Mouse (Mus musculus) B cell, adult 2 months (primary cell): ENCODE measurements around the gene Mael.

Experiments
- DNase-seq, 2 experiments: peaks; one replicate each; pipeline ENCODE4 v3.0.0; 2022

The Mael gene

GRCm38 (mm10) chr1:166204171-166204570, 34.4 kb downstream of the Mael start:
- no peak for DNase-seq

GRCm38 (mm10) chr1:166189821-166190220, 48.7 kb downstream of the Mael start:
- DNase-seq, result no peak

GRCm38 (mm10) chr1:166185357-166185756, 53.2 kb downstream of the Mael start:
- no peak for DNase-seq

GRCm38 (mm10) chr1:166184391-166185229, 53.9 kb downstream of the Mael start:
- no peak for DNase-seq

GRCm38 (mm10) chr1:166182952-166183627, 55.5 kb downstream of the Mael start:
- DNase-seq, result no peak

- no peak for DNase-seq
These were observed 57.0 kb downstream of the Mael start for GRCm38 (mm10) chr1:166181510-166181909.

- DNase-seq, result no peak
These were observed 64.9 kb downstream of the Mael start for GRCm38 (mm10) chr1:166173621-166174020.

DNA sequence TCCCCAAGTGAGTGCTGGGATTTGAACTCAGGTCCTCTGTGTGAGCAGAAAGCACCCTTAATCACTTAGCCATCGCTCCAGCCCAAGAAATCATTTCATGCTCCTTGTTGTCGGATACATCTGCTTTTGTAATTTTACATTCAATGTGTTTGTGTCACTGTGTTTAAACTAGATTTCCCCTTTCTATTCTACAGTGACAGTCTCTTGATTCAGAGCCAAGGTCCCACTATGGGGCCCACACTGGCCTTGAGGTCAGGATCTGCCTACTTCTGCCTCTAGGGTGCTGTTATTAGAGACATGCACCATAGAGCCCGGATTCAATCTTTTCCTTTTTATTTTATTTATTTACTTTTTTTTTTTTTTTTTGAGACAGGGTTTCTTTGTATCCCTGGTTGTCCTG, 65.6 kb downstream of the Mael start:
- DNase-seq, result no peak

DNA sequence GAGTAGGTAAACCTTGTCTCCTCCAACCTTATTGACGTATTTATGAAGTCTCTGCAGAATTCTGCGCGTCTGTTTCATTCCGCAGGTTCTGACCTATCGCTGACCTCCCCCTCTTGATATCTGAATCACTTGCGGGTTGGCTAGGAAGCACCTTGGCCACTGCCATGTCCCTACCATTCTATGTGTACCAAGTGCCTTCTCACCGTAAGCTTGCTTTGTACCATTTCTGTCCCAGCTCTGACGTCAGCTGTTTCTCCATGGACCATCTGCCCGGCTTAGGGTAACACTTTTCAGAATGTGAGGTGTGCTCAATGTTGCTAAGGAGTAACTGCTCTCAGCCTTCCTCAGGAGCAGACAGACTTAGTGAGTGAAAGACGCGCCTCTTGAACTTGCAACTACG, 67.7 kb downstream of the Mael start:
- DNase-seq, result no peak

GRCm38 (mm10) chr1:166169713-166170112, 68.8 kb downstream of the Mael start:
- DNase-seq, result no peak

GRCm38 (mm10) chr1:166168017-166168416, 70.5 kb downstream of the Mael start:
- no peak for DNase-seq

GRCm38 (mm10) chr1:166167405-166167804, 71.1 kb downstream of the Mael start:
- DNase-seq, result no peak

- no peak for DNase-seq
These were observed 73.4 kb downstream of the Mael start for GRCm38 (mm10) chr1:166165159-166165558.

GRCm38 (mm10) chr1:166164580-166164979, 74.0 kb downstream of the Mael start:
- DNase-seq, result no peak

GRCm38 (mm10) chr1:166160569-166161445, 77.7 kb downstream of the Mael start:
- peak; percentile 65 to 67 for DNase-seq

GRCm38 (mm10) chr1:166160111-166160510, 78.4 kb downstream of the Mael start:
- DNase-seq, result no peak

DNA sequence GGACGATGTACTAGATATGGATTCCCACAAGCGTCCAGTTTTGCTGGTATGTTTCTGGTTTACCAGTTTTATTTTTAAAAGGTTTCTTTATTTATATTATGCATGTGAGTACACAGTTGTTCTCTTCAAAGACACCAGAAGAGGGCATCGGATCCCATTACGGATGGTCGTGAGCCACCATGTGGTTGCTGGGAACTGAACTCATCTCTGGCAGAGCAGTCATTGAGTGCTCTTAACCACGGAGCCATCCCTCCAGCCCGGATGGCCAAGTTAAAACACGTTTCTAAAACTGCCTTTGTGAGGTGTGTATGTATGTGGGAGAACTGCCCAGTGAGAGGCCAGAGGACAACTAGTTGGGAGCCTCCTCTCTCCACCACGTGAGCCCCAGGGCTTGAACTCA, 79.9 kb downstream of the Mael start:
- no peak for DNase-seq

GRCm38 (mm10) chr1:166157712-166158111, 80.8 kb downstream of the Mael start:
- no peak for DNase-seq

GRCm38 (mm10) chr1:166155113-166155494, 83.4 kb downstream of the Mael start:
- DNase-seq, result no peak

DNA sequence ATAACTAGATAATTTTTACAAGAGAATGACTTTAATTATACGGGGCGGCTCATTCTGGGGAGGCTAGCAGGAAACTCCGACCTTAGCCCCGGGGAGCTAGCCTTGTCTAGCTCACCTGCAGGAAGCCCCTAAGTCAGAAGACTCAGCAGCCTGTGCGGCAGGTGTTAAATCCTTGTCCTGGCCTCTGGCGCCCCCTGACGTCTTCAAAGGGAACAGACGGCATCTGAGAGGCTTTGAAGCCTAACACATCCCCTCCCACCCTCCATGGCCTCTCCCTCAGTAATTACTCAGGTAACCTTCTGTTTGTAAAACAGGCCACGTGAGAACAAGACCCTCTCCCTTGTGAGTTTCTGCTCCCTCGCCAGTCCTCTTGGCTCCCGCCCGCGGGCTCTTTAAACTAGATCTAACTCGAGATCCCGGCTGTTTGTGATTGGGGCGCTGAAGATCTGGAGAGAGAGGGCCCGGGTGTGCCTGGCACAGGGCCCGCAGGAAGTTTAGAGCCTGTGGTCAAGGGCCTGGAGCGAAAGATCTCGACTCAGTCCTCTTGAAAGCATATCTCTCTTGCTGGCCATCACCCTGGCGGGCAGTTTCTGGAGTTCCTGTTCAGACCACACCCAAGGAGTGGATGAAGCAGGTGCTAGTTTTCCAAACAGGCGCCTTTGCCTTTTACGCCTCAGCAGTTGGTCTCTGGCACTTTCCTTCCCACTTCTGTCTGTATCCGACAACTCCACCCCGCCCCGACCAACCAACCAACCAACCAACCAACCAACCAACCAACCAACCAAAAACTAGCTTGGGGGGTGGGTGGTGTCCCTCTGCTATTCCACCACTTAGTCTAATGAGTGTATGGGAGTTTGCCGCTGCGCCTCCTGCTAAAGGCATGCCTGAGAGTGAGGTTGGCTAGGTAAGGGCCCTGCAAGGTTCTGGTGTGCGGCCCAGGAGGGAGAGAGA, 84.1 kb downstream of the Mael start:
- peak; percentile 87 to 89 for DNase-seq

DNA sequence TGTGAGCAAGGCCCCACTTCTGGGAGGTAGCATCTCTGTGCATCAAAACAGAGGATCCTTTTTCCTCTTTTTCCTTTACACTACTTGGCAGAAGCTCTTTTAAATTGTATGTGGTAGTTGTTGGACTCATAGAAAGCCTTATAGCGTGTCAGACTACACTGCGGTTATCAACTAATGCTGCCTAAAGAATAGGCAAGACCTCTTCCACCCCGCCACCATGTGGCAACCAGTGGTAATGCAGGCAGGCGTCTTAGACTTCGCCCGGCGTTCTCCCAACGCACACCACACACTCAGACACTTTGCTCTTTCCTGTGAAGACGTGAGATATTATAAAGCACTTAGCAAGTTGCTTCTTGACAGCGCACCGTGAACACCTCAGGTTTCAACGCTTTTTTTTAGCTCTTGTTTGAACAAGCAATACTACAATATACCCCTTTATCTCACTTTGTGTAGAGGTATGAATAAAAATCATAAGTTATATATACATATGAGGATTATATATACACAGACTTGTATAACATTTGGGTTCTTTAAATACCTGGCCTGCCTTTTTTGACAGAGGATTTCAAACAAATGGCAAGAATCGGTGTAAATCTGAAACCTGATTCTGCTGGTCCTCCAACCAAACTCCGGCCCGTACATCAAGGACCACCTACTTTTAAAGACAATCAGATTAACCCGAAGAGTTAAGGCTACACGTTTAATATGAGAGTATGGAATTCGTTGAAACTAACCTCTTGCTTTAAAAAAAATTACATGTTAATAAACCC, 85.0 kb downstream of the Mael start:
- DNase-seq, result peak; percentile 91 to 93
